Mouse (Mus musculus) mouse trophoblast stem cell (cell line): ENCODE results near the gene Zfp459.
"Not testable (repeated sequence)": the region's sequence is repeated elsewhere in the genome, so short reads cannot be mapped to it uniquely, and the experiment has no call there.

ENCODE experiments used
- in situ Hi-C, 2 experiments: fragments of 300-500 bp; cut with MseI, MboI; formaldehyde crosslinking; loops; 2 replicates in 1 of 2; 3 replicates in 1 of 2; pipeline ENCODE4 v1.15.1; 2025

Gene Zfp459

GRCm38 (mm10) chr13:67421207-67421857 lies at the start of gene Zfp459:
Gene Zfp459 (minus strand): TSS chr13:67421418.
- in situ Hi-C loops: no loop called here

GRCm38 (mm10) chr13:67469274-67469673 lies 48.1 kb upstream of the Zfp459 start:
- in situ Hi-C loops: no loop called here

- in situ Hi-C loops: not testable (repeated sequence)
Measured at GRCm38 (mm10) chr13:67463506-67464185, 42.4 kb upstream of the Zfp459 start.

DNA sequence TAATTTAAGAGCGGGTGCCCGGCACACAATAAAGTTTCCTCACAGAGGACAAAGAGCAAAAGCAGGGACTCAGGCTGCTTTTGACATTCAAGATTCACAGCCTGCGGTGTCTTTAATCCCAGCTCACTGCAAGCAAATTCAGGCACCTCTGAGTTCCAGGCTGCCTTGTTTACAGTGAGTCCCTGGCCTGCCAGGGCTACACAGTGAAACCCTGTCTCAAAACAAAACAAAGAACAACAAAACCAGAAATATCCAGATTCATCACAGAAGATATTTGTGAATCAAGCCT lies 30.7 kb upstream of the Zfp459 start:
- in situ Hi-C loops: no loop called here

- in situ Hi-C loops: no loop called here
Measured at GRCm38 (mm10) chr13:67451172-67452020, 30.2 kb upstream of the Zfp459 start, which contains the start of gene Zfp874a. Gene Zfp874a (minus strand): TSS chr13:67451624.

DNA sequence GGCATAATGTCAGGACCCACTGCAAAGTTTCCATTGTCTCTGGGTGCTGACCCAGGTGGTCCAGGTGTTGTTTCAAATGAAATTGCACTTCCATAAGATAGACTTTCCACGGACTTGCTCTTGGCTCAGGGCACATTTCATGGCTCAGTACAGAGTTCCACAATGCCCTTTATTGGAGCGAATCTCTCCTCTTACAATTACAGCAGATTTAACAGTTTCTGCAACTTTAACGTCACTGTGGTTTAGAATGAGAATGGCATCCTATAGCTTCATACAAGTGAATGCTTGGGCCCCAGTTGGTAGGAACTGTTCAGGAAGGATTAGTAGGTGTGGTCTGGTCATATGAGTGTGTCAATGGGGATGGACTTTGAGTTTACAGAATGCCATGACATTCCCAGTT lies 15.9 kb upstream of the Zfp459 start:
- in situ Hi-C loops: not testable (repeated sequence)

DNA sequence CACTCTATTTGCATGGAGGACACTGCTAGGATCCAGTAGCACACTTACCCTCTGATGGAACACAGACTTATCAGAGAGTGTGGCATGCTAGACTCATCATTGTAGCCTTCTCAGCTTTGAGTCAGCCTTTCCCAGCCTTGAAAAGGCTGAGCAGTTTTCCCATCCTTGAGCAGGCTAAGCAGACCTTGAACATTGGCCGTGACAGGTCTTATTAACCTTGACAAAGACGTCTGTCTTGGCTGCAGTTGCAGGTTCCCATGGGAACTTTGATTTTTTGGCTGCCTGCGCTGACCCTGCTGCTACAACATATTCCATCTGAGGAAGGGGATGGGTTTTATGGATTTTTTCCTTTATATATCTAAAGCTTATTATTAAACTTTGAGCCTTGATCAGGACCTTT lies 6.9 kb upstream of the Zfp459 start:
- in situ Hi-C loops: no loop called here

GRCm38 (mm10) chr13:67425699-67426098 lies 4.5 kb upstream of the Zfp459 start:
- in situ Hi-C loops: not testable (repeated sequence)

GRCm38 (mm10) chr13:67422532-67422931 lies 1.3 kb upstream of the Zfp459 start:
- in situ Hi-C loops: not testable (repeated sequence)

- in situ Hi-C loops: no loop called here
Measured at GRCm38 (mm10) chr13:67420558-67421206, 536 bp downstream of the Zfp459 start.

GRCm38 (mm10) chr13:67416811-67417210 lies 4.4 kb downstream of the Zfp459 start:
- in situ Hi-C loops: no loop called here

DNA sequence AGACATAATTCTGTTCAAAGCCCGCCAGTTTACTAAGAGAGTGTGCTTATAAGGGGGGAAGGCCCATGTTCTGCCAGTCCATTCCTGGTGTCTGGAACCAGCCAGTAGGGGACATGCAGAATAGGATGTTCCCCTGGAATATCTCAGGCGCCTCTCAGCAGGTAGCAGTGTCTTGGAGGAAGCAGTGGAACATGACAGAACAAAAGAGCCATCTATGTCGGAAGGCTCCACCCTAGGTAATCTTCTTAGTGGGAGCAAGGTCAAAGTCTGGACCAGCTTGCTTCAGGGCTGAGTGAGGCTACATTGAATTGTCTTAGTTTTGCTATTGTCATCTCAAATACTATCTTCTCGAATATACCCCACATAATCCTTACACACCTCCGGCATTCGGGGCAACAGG lies 5.5 kb downstream of the Zfp459 start:
- in situ Hi-C loops: no loop called here

GRCm38 (mm10) chr13:67413634-67414033 lies 7.6 kb downstream of the Zfp459 start:
- in situ Hi-C loops: not testable (repeated sequence)

- in situ Hi-C loops: not testable (repeated sequence)
Measured at GRCm38 (mm10) chr13:67399183-67399903, 21.9 kb downstream of the Zfp459 start, which contains the start of gene Zfp429. Gene Zfp429 (minus strand): TSS chr13:67399819.

- in situ Hi-C loops: not testable (repeated sequence)
Measured at GRCm38 (mm10) chr13:67376255-67376654, 45.0 kb downstream of the Zfp459 start.

GRCm38 (mm10) chr13:67375050-67375911 lies 45.9 kb downstream of the Zfp459 start, which contains the start of the genes Gm28041 and Zfp456:
Gene Gm28041 (minus strand): TSS chr13:67375733.
Gene Zfp456 (minus strand): TSS chr13:67375810.
- in situ Hi-C loops: not testable (repeated sequence)

GRCm38 (mm10) chr13:67360131-67360744 lies 61.0 kb downstream of the Zfp459 start, which contains the start of the genes Gm28044 and Zfp953:
Gene Gm28044 (minus strand): TSS chr13:67360536.
Gene Zfp953 (minus strand): TSS chr13:67360605.
- in situ Hi-C loops: no loop called here
